Mouse (Mus musculus): ENCODE measurements at regions not wholly inside any gene's neighbourhood (a gene's known extent, or its start where the extent isn't known, plus 50 kb on each side); places are given as distances from the start of the nearest gene placed in this dataset.

GRCm38 (mm10) chr1:176683146-176683545 lies 130.7 kb downstream of the Cep170 start:
- 89% methylated on average over 6 of the region's 6 CpGs for WGBS
- H3K9me3 ChIP-seq: no peaks in the 10 kb centered on the region

GRCm38 (mm10) chr1:176681971-176682370 lies 131.9 kb downstream of the Cep170 start:
- Histone ChIP-seq H3K4me3 (no peak overlapping the region), H3K27me3 (replicated peaks; ENCODE audit: low read depth, poor library complexity, severe bottlenecking) (no peaks in the 10 kb centered on the region)
- 82% methylated on average over 8 of the region's 8 CpGs for WGBS

More at GRCm38 (mm10) chr1:176683146-176683545, 130.7 kb downstream of the Cep170 start:
- H3K4me3 ChIP-seq: no peak overlapping the region
- DNase-seq (ENCODE audit: low spot score): no peak
- H3K27me3 ChIP-seq (replicated peaks; ENCODE audit: low read depth, poor library complexity, severe bottlenecking): no peaks in the 10 kb centered on the region
- no peaks in the 10 kb centered on the region for H3K36me3 ChIP-seq (replicated peaks)
- no peaks in the 10 kb centered on the region for H3K4me1 ChIP-seq
- H3K27ac ChIP-seq (replicated peaks): no peak overlapping the region

DNA sequence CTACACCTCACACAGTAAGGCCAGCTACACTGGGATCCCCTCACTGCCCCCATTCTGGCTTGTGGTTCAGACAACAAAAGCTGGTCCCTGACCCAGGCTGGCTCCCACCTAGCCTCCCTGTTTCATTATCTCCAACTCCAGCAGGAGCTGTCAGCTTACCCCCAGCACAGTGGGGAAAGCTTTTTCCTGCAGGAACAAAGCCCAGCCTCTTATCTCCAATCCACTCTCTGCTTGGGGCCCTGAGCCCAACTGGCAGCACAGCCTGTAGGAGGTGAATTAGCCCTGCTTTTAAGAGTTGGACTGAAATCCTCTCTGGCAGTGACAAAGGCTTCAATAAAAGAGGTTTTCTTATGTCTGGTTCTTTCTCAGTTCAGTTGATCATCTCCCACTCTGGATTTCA lies 138.7 kb downstream of the Cep170 start:
- no peak for DNase-seq (ENCODE audit: low spot score)
- Histone ChIP-seq H3K27me3 (replicated peaks; ENCODE audit: low read depth, poor library complexity, severe bottlenecking) (no peaks in the 10 kb centered on the region), H3K27ac (replicated peaks) (no peak overlapping the region; the same call in 1 of the 2 replicates), H3K36me3 (replicated peaks) (no peaks in the 10 kb centered on the region), H3K9me3 (no peaks in the 10 kb centered on the region), H3K4me1 (no peaks in the 10 kb centered on the region), H3K4me3 (no peak overlapping the region)

More at GRCm38 (mm10) chr1:176681971-176682370, 131.9 kb downstream of the Cep170 start:
- no peaks in the 10 kb centered on the region for H3K9me3 ChIP-seq
- no peaks in the 10 kb centered on the region for H3K4me1 ChIP-seq
- no peaks in the 10 kb centered on the region for H3K36me3 ChIP-seq (replicated peaks)
- no peak for DNase-seq (ENCODE audit: low spot score)
- no peak overlapping the region for H3K27ac ChIP-seq (replicated peaks)

DNA sequence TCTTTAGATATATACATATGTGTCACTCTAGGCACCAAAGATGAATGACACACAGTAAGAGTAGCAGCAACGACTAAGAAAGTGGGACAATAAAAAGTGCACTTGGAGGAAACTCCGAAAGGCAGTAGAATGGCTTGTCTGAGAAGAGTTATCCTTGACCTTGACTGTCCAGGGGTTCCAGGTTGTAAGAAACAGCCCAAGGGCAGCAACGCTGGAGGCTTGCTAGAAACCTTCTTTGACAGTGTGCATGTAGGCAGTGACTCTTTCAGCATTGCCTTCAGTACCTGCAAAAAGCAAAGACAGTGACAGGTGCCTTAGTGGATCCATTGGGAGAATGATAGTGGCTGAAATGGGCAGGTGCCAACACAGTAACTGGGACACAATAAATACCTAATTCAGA lies 142.8 kb downstream of the Cep170 start:
- no peak overlapping the region for H3K27ac ChIP-seq (replicated peaks)
- H3K4me1 ChIP-seq: no peaks in the 10 kb centered on the region
- H3K4me3 ChIP-seq: no peak overlapping the region
- H3K9me3 ChIP-seq: no peaks in the 10 kb centered on the region
- H3K36me3 ChIP-seq (replicated peaks): no peaks in the 10 kb centered on the region
- no peak for DNase-seq (ENCODE audit: low spot score)
- H3K27me3 ChIP-seq (replicated peaks; ENCODE audit: low read depth, poor library complexity, severe bottlenecking): no peaks in the 10 kb centered on the region
- WGBS: 87% methylated on average over 3 of the region's 3 CpGs

DNA sequence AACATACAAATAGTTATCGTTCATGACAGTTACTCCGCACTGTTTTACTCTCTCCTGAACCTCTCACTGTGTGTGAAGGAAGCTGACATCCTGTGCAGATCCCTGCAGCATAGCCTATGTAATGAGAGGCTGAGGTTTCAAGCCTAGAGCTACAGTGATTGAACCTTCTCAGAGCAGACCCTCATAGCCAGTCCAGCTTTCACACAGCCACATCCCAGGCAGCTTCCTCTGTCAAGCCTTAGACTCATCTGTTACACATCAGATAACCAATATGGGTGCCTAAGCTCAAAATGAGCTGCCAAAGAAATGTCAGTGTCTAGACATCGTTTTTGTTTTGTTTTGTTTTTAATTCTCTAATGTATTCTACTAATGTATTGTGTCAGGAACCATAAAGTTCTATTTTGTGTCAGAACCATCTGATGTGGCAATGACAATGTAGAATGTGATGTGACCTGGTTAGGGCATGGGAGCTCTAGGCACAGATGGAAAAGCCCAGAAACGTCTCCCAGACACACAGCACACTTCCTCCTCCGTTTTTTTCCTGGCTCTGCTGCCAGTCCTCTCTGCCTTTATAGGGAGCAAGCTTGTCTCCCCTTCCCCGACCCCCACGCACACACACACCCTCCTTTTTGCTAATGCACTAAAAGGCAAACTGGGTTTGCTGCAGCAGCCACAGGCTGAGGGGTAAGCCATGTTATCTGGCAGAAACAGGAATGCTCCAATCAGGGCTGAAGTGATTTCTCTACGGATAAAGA lies 146.1 kb downstream of the Cep170 start:
- Histone ChIP-seq H3K27me3 (replicated peaks; ENCODE audit: low read depth, poor library complexity, severe bottlenecking) (no peaks in the 10 kb centered on the region), H3K27ac (replicated peaks) (no peak overlapping the region), H3K4me1 (no peaks in the 10 kb centered on the region), H3K9me3 (no peaks in the 10 kb centered on the region), H3K36me3 (replicated peaks) (no peaks in the 10 kb centered on the region), H3K4me3 (no peak overlapping the region)
- 73% methylated on average over 8 of the region's 8 CpGs for WGBS
- no peak for DNase-seq (ENCODE audit: low spot score)

GRCm38 (mm10) chr1:176660286-176660685 lies 153.6 kb downstream of the Cep170 start:
- no peaks in the 10 kb centered on the region for H3K4me1 ChIP-seq
- DNase-seq (ENCODE audit: low spot score): no peak
- H3K4me3 ChIP-seq: no peak overlapping the region
- no peaks in the 10 kb centered on the region for H3K27me3 ChIP-seq (replicated peaks; ENCODE audit: low read depth, poor library complexity, severe bottlenecking)
- WGBS: 89% methylated on average over 6 of the region's 6 CpGs
- H3K9me3 ChIP-seq: no peaks in the 10 kb centered on the region
- no peak overlapping the region for H3K27ac ChIP-seq (replicated peaks)
- no peaks in the 10 kb centered on the region for H3K36me3 ChIP-seq (replicated peaks)

DNA sequence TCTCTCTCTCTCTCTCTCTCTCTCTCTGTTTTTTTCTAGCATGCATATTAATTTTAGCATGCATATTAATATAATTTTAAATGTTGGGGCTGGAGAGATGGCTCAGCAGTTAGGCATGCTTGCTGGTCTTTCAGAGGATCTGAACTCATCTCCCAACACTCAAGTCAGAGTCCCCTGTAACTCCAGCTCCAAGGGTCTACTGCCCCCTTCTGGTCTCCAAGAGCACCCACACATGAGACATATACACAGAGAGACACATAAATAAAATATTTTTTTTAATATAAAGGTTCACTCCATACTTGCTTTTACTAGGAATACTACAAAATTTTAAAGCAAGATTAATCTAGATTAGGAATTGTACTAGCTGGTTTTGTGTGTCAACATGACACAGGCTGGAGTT lies 155.2 kb downstream of the Cep170 start:
- no peaks in the 10 kb centered on the region for H3K9me3 ChIP-seq
- H3K36me3 ChIP-seq (replicated peaks): no peaks in the 10 kb centered on the region
- peak; percentile 5 for DNase-seq (ENCODE audit: low spot score)
- H3K4me3 ChIP-seq: no peak overlapping the region
- no peaks in the 10 kb centered on the region for H3K27me3 ChIP-seq (replicated peaks; ENCODE audit: low read depth, poor library complexity, severe bottlenecking)
- no peaks in the 10 kb centered on the region for H3K4me1 ChIP-seq
- no peak overlapping the region for H3K27ac ChIP-seq (replicated peaks)

- no peaks in the 10 kb centered on the region for H3K9me3 ChIP-seq
- H3K4me3 ChIP-seq: no peak overlapping the region
- no peak for DNase-seq (ENCODE audit: low spot score)
- H3K4me1 ChIP-seq: no peaks in the 10 kb centered on the region
- no peaks in the 10 kb centered on the region for H3K36me3 ChIP-seq (replicated peaks)
- no peaks in the 10 kb centered on the region for H3K27me3 ChIP-seq (replicated peaks; ENCODE audit: low read depth, poor library complexity, severe bottlenecking)
- no peak overlapping the region for H3K27ac ChIP-seq (replicated peaks)
- WGBS: 76% methylated on average over 3 of the region's 3 CpGs
Observed at GRCm38 (mm10) chr1:176655487-176656333, 158.2 kb downstream of the Cep170 start.

DNA sequence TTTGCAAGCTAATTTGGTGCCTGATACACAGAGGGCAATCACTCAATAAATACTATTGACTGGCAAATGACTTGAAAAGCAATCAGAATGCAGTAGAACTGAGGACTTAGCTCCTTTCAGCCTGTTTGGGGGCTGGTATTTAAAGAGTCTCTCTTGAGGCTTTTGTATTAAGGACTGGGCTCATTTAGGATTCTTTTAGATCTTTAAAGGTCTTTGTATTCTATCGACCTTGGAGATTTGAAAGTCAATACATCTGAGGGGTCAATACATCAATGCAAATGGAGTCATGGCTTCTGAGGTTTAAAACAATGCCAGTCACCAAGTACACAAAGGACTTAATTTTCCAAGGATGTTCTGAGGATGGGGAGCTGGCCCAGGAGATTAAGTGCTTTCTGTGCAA lies 169.6 kb downstream of the Cep170 start:
- Histone ChIP-seq H3K36me3 (replicated peaks) (no peaks in the 10 kb centered on the region), H3K9me3 (no peaks in the 10 kb centered on the region), H3K27me3 (replicated peaks; ENCODE audit: low read depth, poor library complexity, severe bottlenecking) (no peaks in the 10 kb centered on the region), H3K4me1 (no peaks in the 10 kb centered on the region), H3K27ac (replicated peaks) (no peak overlapping the region), H3K4me3 (no peak overlapping the region)
- no peak for DNase-seq (ENCODE audit: low spot score)
- 14% methylated on average over 1 of the region's 1 CpGs for WGBS

DNA sequence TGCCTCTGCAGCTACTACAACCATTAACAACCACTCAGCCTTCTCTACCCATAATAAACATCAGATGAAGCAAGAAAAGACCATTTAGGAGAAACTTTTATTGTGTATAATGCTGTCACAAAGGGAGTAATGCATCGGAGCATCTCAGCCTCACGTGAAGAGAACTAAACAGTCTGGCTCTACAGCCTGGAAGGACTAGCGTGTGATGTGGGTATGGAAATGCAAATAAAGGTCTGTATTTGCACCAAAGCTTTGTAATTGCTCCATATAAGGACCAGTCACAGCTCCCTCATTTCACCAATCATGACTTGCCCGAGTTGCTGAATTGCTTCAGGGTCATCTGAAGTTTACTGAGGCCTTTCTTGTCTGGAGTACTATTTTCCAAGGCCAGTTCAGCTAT lies 190.7 kb downstream of the Cep170 start:
- Histone ChIP-seq H3K9me3 (no peaks in the 10 kb centered on the region), H3K27me3 (replicated peaks; ENCODE audit: low read depth, poor library complexity, severe bottlenecking) (no peaks in the 10 kb centered on the region), H3K36me3 (replicated peaks) (no peaks in the 10 kb centered on the region), H3K27ac (replicated peaks) (no peak overlapping the region), H3K4me1 (no peaks in the 10 kb centered on the region), H3K4me3 (no peak overlapping the region)
- no peak for DNase-seq (ENCODE audit: low spot score)
- 87% methylated on average over 4 of the region's 4 CpGs for WGBS

DNA sequence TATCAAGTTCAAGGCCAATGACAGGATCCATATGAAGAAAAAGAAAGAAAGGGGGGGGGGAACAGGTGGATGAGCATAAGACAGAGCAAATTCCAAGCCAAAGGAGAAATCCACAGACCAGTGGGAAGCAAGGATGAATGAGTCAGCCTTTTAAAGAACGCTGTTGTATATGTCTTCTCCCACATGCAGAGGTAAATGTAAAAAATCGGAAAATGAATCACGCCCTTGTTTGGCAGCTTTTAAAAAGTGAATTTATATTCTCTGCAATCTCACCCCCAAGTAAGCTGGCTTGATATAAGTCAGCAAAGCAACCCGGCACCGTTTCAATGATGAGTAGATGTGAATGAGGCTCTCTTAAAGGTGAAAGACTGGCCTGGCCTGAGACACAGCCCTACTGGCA lies 191.7 kb downstream of the Cep170 start:
- no peaks in the 10 kb centered on the region for H3K36me3 ChIP-seq (replicated peaks)
- no peak for DNase-seq (ENCODE audit: low spot score)
- no peaks in the 10 kb centered on the region for H3K4me1 ChIP-seq
- H3K4me3 ChIP-seq: no peak overlapping the region
- H3K9me3 ChIP-seq: no peaks in the 10 kb centered on the region
- no peak overlapping the region for H3K27ac ChIP-seq (replicated peaks)
- no peaks in the 10 kb centered on the region for H3K27me3 ChIP-seq (replicated peaks; ENCODE audit: low read depth, poor library complexity, severe bottlenecking)
- WGBS: 90% methylated on average over 5 of the region's 5 CpGs

- WGBS: 95% methylated on average over 2 of the region's 2 CpGs
- Histone ChIP-seq H3K27ac (replicated peaks) (no peak overlapping the region), H3K4me1 (no peaks in the 10 kb centered on the region), H3K9me3 (no peaks in the 10 kb centered on the region), H3K27me3 (replicated peaks; ENCODE audit: low read depth, poor library complexity, severe bottlenecking) (no peaks in the 10 kb centered on the region), H3K4me3 (no peak overlapping the region), H3K36me3 (replicated peaks) (no peaks in the 10 kb centered on the region)
- DNase-seq (ENCODE audit: low spot score): no peak
Observed at GRCm38 (mm10) chr1:176621285-176621684, 192.6 kb downstream of the Cep170 start.

- Histone ChIP-seq H3K4me1 (no peaks in the 10 kb centered on the region), H3K27me3 (replicated peaks; ENCODE audit: low read depth, poor library complexity, severe bottlenecking) (no peaks in the 10 kb centered on the region), H3K27ac (replicated peaks) (no peak overlapping the region), H3K9me3 (no peaks in the 10 kb centered on the region), H3K4me3 (no peak overlapping the region), H3K36me3 (replicated peaks) (no peaks in the 10 kb centered on the region)
- 74% methylated on average over 4 of the region's 4 CpGs for WGBS
- DNase-seq (ENCODE audit: low spot score): no peak
Observed at GRCm38 (mm10) chr1:176618896-176619295, 195.0 kb downstream of the Cep170 start.
